Mouse (Mus musculus) adrenal gland, postnatal 10 days (tissue): ENCODE measurements around the gene Zfp553. TPM values are rescaled to one million over a fixed set of nuclear protein-coding genes. Genes with fewer than 3 reads are reported as not detected.

ENCODE experiments used
- DNase-seq: peaks from one replicate; pipeline ENCODE4 v3.0.0; 2021; ENCODE audit warnings: mixed read lengths
- long read RNA-seq, 2 experiments: library from polyadenylated mRNA; stranded (forward); transcript quantifications; one replicate each; pipeline ENCODE4 v2.0.0; 2021
- total RNA-seq, 2 experiments: library from RNA; stranded (reverse); gene quantifications; 2 replicates each; pipeline ENCODE4 v1.2.3; 2021

The Zfp553 gene
- 10 to 100 TPM in 1 of 2 experiments, 1 to 10 TPM in 1; 9.2 to 13.4 TPM for total RNA-seq
- long read RNA-seq, experiment 1, transcript Zfp553-202 (2 exons, 3,342 nt), result major isoform, 15 of 21 reads
- long read RNA-seq, experiment 1, partial matches to known transcripts, result 2 of 21 reads
- long read RNA-seq, experiment 1, other reads (novel, unspliced or antisense), result 1 of 21 reads
- long read RNA-seq, experiment 2, transcript Zfp553-202 (2 exons, 3,342 nt), result major isoform, 11 of 15 reads
- long read RNA-seq, experiment 2, partial matches to known transcripts, result 0 of 15 reads
- long read RNA-seq, experiment 2, other reads (novel, unspliced or antisense), result 2 of 15 reads

- peak; percentile 91 for DNase-seq
Measured at GRCm38 (mm10) chr7:127232622-127233367, at the start of gene Zfp553, which contains the start of gene Sept1. Zfp553 (plus strand) TSS chr7:127233061. Sept1 (minus strand) TSS chr7:127233130.

GRCm38 (mm10) chr7:127183345-127183744 lies 49.5 kb upstream of the Zfp553 start:
- no peak for DNase-seq

- no peak for DNase-seq
Measured at GRCm38 (mm10) chr7:127183828-127184227, 49.0 kb upstream of the Zfp553 start.

- DNase-seq, result no peak
Measured at GRCm38 (mm10) chr7:127184720-127185119, 48.1 kb upstream of the Zfp553 start.

GRCm38 (mm10) chr7:127185601-127186000 lies 47.3 kb upstream of the Zfp553 start:
- DNase-seq, result no peak

GRCm38 (mm10) chr7:127187351-127187750 lies 45.5 kb upstream of the Zfp553 start:
- no peak for DNase-seq

GRCm38 (mm10) chr7:127188305-127189276 lies 44.3 kb upstream of the Zfp553 start:
- DNase-seq, result no peak

- no peak for DNase-seq
Measured at GRCm38 (mm10) chr7:127190672-127191071, 42.2 kb upstream of the Zfp553 start.

- no peak for DNase-seq
Measured at GRCm38 (mm10) chr7:127192989-127193388, 39.9 kb upstream of the Zfp553 start.

- no peak for DNase-seq
Measured at GRCm38 (mm10) chr7:127194011-127194632, 38.7 kb upstream of the Zfp553 start.

- no peak for DNase-seq
Measured at GRCm38 (mm10) chr7:127194633-127195029, 38.2 kb upstream of the Zfp553 start.

- peak; percentile 96 for DNase-seq
Measured at GRCm38 (mm10) chr7:127195544-127196295, 37.1 kb upstream of the Zfp553 start, which contains the start of gene Cd2bp2. Cd2bp2 (minus strand) TSS chr7:127196050.

- DNase-seq, result no peak
Measured at GRCm38 (mm10) chr7:127196484-127196883, 36.4 kb upstream of the Zfp553 start.

GRCm38 (mm10) chr7:127206606-127207005 lies 26.3 kb upstream of the Zfp553 start:
- DNase-seq, result no peak

GRCm38 (mm10) chr7:127207374-127208294 lies 25.2 kb upstream of the Zfp553 start:
- peak; percentile 36 for DNase-seq

- DNase-seq, result peak; percentile 64
Measured at GRCm38 (mm10) chr7:127208295-127208552, 24.6 kb upstream of the Zfp553 start, which contains the start of gene Tbc1d10b. Tbc1d10b (minus strand) TSS chr7:127208468.

- DNase-seq, result peak; percentile 95
Measured at GRCm38 (mm10) chr7:127208553-127209438, 24.1 kb upstream of the Zfp553 start, which contains the start of gene Mylpf. Mylpf (plus strand) TSS chr7:127208890.

GRCm38 (mm10) chr7:127209851-127210250 lies 23.0 kb upstream of the Zfp553 start:
- DNase-seq, result no peak

- DNase-seq, result no peak
Measured at GRCm38 (mm10) chr7:127210266-127210665, 22.6 kb upstream of the Zfp553 start.
